In genomic region chr11:119125929-119126861, GRCm38 (mm10) we compare ENCODE assay signal across 8 mouse cellular contexts. TPM values are rescaled to one million over a fixed set of nuclear protein-coding genes. Genes with fewer than 3 reads are reported as not detected.
A peak's percentile ranks its signal among the peaks of the same experiment; 100 is the strongest.
DNase-seq lines count a peak whose midpoint lies in the region; ATAC-seq and TF ChIP-seq lines count a peak whose summit lies in the region.

No protein-coding gene starts in this region.

- no peaks in the 10 kb centered on the region for H3K79me2 ChIP-seq in liver, adult 2 months (ENCODE audit: control insufficient read depth, insufficient read depth, low read length)

- ATAC-seq in embryonic facial prominence, embryonic 14.5 days (ENCODE audit: low read depth): peak; percentile 58
- no peak for ATAC-seq in midbrain, postnatal 0 days (ENCODE audit: low FRiP score)
- ATAC-seq in stomach, embryonic 16.5 days (ENCODE audit: insufficient read depth, low FRiP score): peak; percentile 89

- peak; percentile 80 to 81 for DNase-seq in adrenal gland, adult 18-20 months (ENCODE audit: low spot score in 2 of 2)
- peak; percentile 86 for DNase-seq in embryonic facial prominence, embryonic 14.5 days (ENCODE audit: low spot score)
- peak; percentile 92 for DNase-seq in heart, embryonic 10.5 days (ENCODE audit: low spot score)
- DNase-seq in kidney, adult 9 months: peak; percentile 98
- peak; percentile 96 for DNase-seq in liver, adult 2 months (ENCODE audit: extremely low read depth, low read depth, low spot score)
- DNase-seq in midbrain, postnatal 0 days (ENCODE audit: low spot score): peak; percentile 80
- no peak for DNase-seq in thymus, postnatal 0 days (ENCODE audit: low spot score)

- no peak overlapping the region for H3K4me3 ChIP-seq in embryonic facial prominence, embryonic 14.5 days (ENCODE audit: low read depth, low read length)
- H3K4me3 ChIP-seq in heart, embryonic 10.5 days: peak overlapping the region; percentile 32; the same call in 1 of the 2 replicates
- peak overlapping the region; percentile 5; the same call in 1 of the 2 replicates for H3K4me3 ChIP-seq in liver, adult 2 months (ENCODE audit: insufficient read depth, low read depth, low read length)
- no peak overlapping the region for H3K4me3 ChIP-seq in midbrain, postnatal 0 days (ENCODE audit: low read depth, low read length)
- no peak overlapping the region for H3K4me3 ChIP-seq in stomach, embryonic 16.5 days (replicated peaks; ENCODE audit: low read length)

- H3K4me1 ChIP-seq in embryonic facial prominence, embryonic 14.5 days (ENCODE audit: control insufficient read depth, insufficient read depth, low read length): peaks cover 25% of the 10 kb centered on the region
- peaks cover 71% of the 10 kb centered on the region for H3K4me1 ChIP-seq in heart, embryonic 10.5 days
- H3K4me1 ChIP-seq in liver, adult 2 months (ENCODE audit: control insufficient read depth, insufficient read depth, low read length): peaks cover 22% of the 10 kb centered on the region
- H3K4me1 ChIP-seq in midbrain, postnatal 0 days (ENCODE audit: insufficient read depth, low read length): peaks cover 29% of the 10 kb centered on the region; the same call in 1 of the 2 replicates
- H3K4me1 ChIP-seq in stomach, embryonic 16.5 days (ENCODE audit: control insufficient read depth, insufficient read depth, low read length): peaks cover 41% of the 10 kb centered on the region

- H3K9ac ChIP-seq in embryonic facial prominence, embryonic 14.5 days (ENCODE audit: low read depth, low read length): peak overlapping the region; percentile 19; the same call in 1 of the 2 replicates
- H3K9ac ChIP-seq in liver, adult 2 months (ENCODE audit: low read depth, low read length): peak overlapping the region; percentile 13
- no peak overlapping the region for H3K9ac ChIP-seq in midbrain, postnatal 0 days (replicated peaks; ENCODE audit: low read length, poor library complexity, severe bottlenecking)
- peak overlapping the region; percentile 31; the same call in 1 of the 2 replicates for H3K9ac ChIP-seq in stomach, embryonic 16.5 days (ENCODE audit: low read length)

- no peaks in the 10 kb centered on the region for H3K36me3 ChIP-seq in embryonic facial prominence, embryonic 14.5 days (ENCODE audit: control insufficient read depth, insufficient read depth, low read length)
- H3K36me3 ChIP-seq in heart, embryonic 10.5 days: no peaks in the 10 kb centered on the region
- H3K36me3 ChIP-seq in liver, adult 2 months (ENCODE audit: control insufficient read depth, insufficient read depth, low read length): no peaks in the 10 kb centered on the region
- H3K36me3 ChIP-seq in midbrain, postnatal 0 days (ENCODE audit: insufficient read depth, low read length): no peaks in the 10 kb centered on the region
- no peaks in the 10 kb centered on the region for H3K36me3 ChIP-seq in stomach, embryonic 16.5 days (ENCODE audit: control insufficient read depth, insufficient read depth, low read length)

- H3K9me3 ChIP-seq in embryonic facial prominence, embryonic 14.5 days (ENCODE audit: control insufficient read depth, low read length): no peaks in the 10 kb centered on the region
- no peaks in the 10 kb centered on the region for H3K9me3 ChIP-seq in heart, embryonic 10.5 days
- no peaks in the 10 kb centered on the region for H3K9me3 ChIP-seq in midbrain, postnatal 0 days (ENCODE audit: low read length)
- no peaks in the 10 kb centered on the region; the same call in 1 of the 2 replicates for H3K9me3 ChIP-seq in stomach, embryonic 16.5 days (replicated peaks; ENCODE audit: control insufficient read depth, low read length)

- peaks cover 10% of the 10 kb centered on the region for H3K27me3 ChIP-seq in embryonic facial prominence, embryonic 14.5 days (replicated peaks; ENCODE audit: control insufficient read depth, insufficient read depth, low read length)
- peaks cover 78% of the 10 kb centered on the region for H3K27me3 ChIP-seq in heart, embryonic 10.5 days (ENCODE audit: insufficient read depth, poor library complexity, severe bottlenecking)
- H3K27me3 ChIP-seq in liver, adult 2 months (ENCODE audit: control insufficient read depth, insufficient read depth, low read length): no peaks in the 10 kb centered on the region
- H3K27me3 ChIP-seq in midbrain, postnatal 0 days (ENCODE audit: insufficient read depth, low read length): no peaks in the 10 kb centered on the region
- no peaks in the 10 kb centered on the region for H3K27me3 ChIP-seq in stomach, embryonic 16.5 days (ENCODE audit: control insufficient read depth, insufficient read depth, low read length)

- 23% methylated on average over 23 of the region's 23 CpGs for WGBS in embryonic facial prominence, embryonic 14.5 days
- WGBS in heart, embryonic 10.5 days: 32% methylated on average over 23 of the region's 23 CpGs
- 4% methylated on average over 23 of the region's 23 CpGs for WGBS in liver, adult 2 months
- WGBS in midbrain, postnatal 0 days: 38% methylated on average over 23 of the region's 23 CpGs
- WGBS in stomach, embryonic 16.5 days: 25% methylated on average over 23 of the region's 23 CpGs

- H3K27ac ChIP-seq in embryonic facial prominence, embryonic 14.5 days (replicated peaks; ENCODE audit: low read depth, low read length): 0 out of 2 replicates have a peak overlapping the region, but pooled peaks have one; percentile 15
- H3K27ac ChIP-seq in heart, embryonic 10.5 days: peak overlapping the region; percentile 80
- peak overlapping the region; percentile 73 for H3K27ac ChIP-seq in liver, adult 2 months (replicated peaks; ENCODE audit: insufficient read depth, low read depth, low read length)
- H3K27ac ChIP-seq in midbrain, postnatal 0 days (ENCODE audit: low read depth, low read length): peak overlapping the region; percentile 9; the same call in 1 of the 2 replicates
- peak overlapping the region; percentile 84 for H3K27ac ChIP-seq in stomach, embryonic 16.5 days (ENCODE audit: low read length)

- 0 out of 2 replicates have a peak, but pooled peaks have one; percentile 13 for TF ChIP-seq POLR2A in liver, adult 2 months (IDR thresholded peaks at IDR 0.05; ENCODE audit: extremely low read depth, insufficient read depth, low read length)

- TF ChIP-seq CTCF in liver, adult 2 months (IDR thresholded peaks at IDR 0.05; ENCODE audit: low read depth, low read length): peak; percentile 71
- peak; percentile 76 for TF ChIP-seq CTCF in midbrain, postnatal 0 days (IDR thresholded peaks at IDR 0.05)

- peak overlapping the region; percentile 8; the same call in 1 of the 2 replicates for H3K4me2 ChIP-seq in embryonic facial prominence, embryonic 14.5 days (ENCODE audit: low read depth, low read length)
- H3K4me2 ChIP-seq in midbrain, postnatal 0 days (ENCODE audit: low read depth, low read length, poor library complexity, severe bottlenecking): peak overlapping the region; percentile 1; the same call in 1 of the 2 replicates
- H3K4me2 ChIP-seq in stomach, embryonic 16.5 days (ENCODE audit: low read depth, low read length): peak overlapping the region; percentile 20; the same call in 1 of the 2 replicates

RNA-seq across cellular contexts. Expression of gene Cbx4, which starts 40.2 kb away (rescaled TPM):
- total RNA-seq in adrenal gland, adult 18-20 months (2021): 100 to 1,000 TPM; 115 to 163 TPM
- polyA plus RNA-seq in embryonic facial prominence, embryonic 14.5 days (2014; fragmentation: Nextera tagmentation; extraction: Ambion mirVana): 11.0 and 13.5 TPM in 2 replicates
- 8.9 and 9.0 TPM in 2 replicates for polyA plus RNA-seq in heart, embryonic 10.5 days (2016; fragmentation: Nextera tagmentation; extraction: Ambion mirVana)
- total RNA-seq in liver, adult 2 months (2014; rRNA removed): 2.8 and 2.9 TPM in 2 replicates
- polyA plus RNA-seq in liver, adult 2 months (2012; rRNA removed): 7.9 and 8.2 TPM in 2 replicates
- 48.6 and 53.4 TPM in 2 replicates for total RNA-seq in midbrain, postnatal 0 days (2014; rRNA removed)
- polyA plus RNA-seq in midbrain, postnatal 0 days (2015; fragmentation: Nextera tagmentation; extraction: Ambion mirVana): 30.5 TPM in 2 replicates
- polyA plus RNA-seq in stomach, embryonic 16.5 days (2015; fragmentation: Nextera tagmentation; extraction: Ambion mirVana): 8.5 and 10.1 TPM in 2 replicates
- polyA plus RNA-seq in thymus, postnatal 0 days (2015; fragmentation: Nextera tagmentation; extraction: Ambion mirVana): 25.1 and 26.8 TPM in 2 replicates

Comparison
In these comparisons a context has a peak if more than half of its experiments do, and no peak if none do; other contexts are left out.
1. H3K27ac ChIP-seq: peak in every context shown above with its lines; median percentile 84 in stomach, embryonic 16.5 days; 80 in heart, embryonic 10.5 days; 73 in liver, adult 2 months; 15 in embryonic facial prominence, embryonic 14.5 days; 9 in midbrain, postnatal 0 days.
2. H3K4me3 ChIP-seq: peak in heart, embryonic 10.5 days (single experiment) and liver, adult 2 months (single experiment); none in embryonic facial prominence, embryonic 14.5 days (single experiment), midbrain, postnatal 0 days (single experiment) and stomach, embryonic 16.5 days (single experiment).
3. Peak in every context shown above with its lines, with median percentiles within 50 percentile points of each other: H3K4me2 ChIP-seq.